Mouse (Mus musculus) retina, embryonic 14.5 days (tissue): ENCODE data around the gene Adamts9.

Experiments
- DNase-seq: peaks from one replicate; pipeline ENCODE4 v3.0.0-alpha.2; 2015; ENCODE audit warnings: low spot score

The Adamts9 gene

DNA sequence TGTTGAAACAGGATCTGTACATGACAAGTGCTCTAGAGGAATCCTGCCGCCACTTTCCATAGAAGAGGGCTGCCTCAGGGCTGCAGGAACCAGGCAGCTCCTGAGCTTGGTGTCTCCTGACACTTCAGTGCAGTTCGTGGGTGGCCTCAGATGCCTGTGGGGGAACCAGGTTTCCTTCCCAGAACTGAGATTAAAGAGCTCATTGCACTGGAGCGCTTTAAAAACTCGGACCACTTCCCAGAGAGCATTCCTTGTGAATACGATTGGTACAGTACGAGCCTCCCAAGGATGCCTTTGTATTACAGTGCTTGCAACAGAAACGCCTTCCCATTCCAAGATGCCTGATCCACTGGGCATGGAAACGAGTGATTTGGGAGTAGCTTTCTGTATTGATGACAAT lies 18.8 kb downstream of the Adamts9 start:
- no peak for DNase-seq

DNA sequence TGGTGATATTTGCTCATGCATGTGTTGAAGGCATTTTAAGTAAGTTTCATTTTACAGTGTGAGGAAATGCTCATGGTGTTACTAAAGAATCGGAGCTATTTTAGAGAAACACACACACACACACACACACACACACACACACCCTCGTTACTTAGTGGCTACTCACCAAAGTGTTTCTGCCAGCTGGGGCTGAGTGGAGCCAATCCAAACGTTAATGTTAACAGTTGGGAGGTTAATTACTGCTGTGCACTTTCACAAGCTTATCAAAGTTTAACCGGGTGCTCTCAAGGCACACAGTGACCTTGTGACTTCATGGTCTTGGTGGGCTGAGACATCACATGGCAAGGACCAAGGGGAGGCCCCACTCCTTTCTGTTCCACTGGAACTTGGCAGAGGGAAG lies 21.4 kb downstream of the Adamts9 start:
- DNase-seq, result no peak

GRCm38 (mm10) chr6:92920938-92921689 lies 22.2 kb downstream of the Adamts9 start:
- no peak for DNase-seq

GRCm38 (mm10) chr6:92910611-92911010 lies 32.7 kb downstream of the Adamts9 start:
- no peak for DNase-seq

GRCm38 (mm10) chr6:92909361-92909760 lies 33.9 kb downstream of the Adamts9 start:
- no peak for DNase-seq

- DNase-seq, result no peak
Measured at GRCm38 (mm10) chr6:92905922-92906321, 37.4 kb downstream of the Adamts9 start.

DNA sequence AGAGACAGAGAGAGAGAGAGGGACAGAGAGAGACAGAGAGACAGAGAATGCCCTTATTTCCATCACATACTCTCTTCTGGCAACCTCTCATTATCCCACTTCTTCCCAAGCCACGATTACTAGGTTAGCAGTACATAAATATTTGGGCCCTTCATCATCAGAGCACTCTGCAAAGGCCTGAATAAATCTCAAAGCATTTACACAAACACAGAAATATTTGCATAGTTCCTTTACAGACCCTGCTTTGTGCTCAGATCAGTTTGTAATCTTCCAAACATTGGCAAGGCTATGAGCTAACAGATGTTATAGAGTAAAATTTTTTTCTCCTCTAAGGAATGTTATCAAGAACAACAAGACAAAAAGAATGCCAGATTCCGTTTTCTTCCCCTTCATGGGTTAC lies 38.8 kb downstream of the Adamts9 start:
- no peak for DNase-seq

- no peak for DNase-seq
Measured at GRCm38 (mm10) chr6:92904037-92904436, 39.3 kb downstream of the Adamts9 start.

DNA sequence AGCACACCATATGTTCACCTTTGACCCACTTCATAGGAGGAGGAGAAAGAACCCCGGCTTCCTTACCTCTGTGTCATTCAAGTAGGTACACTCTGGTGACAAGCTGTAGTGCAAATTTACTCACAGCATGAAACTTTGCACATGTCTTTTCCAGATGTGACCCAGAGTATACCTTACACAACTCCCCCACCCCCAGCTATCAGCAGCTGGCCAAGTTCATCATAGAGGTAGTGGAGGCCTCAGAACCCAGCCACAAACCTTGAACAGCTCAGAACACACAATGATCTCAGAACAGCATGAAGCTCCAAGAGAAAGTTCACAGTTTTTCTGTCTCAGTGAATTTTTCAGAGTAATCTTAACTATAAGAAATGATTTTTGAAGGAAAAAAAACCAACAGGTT lies 51.8 kb downstream of the Adamts9 start:
- DNase-seq, result no peak

GRCm38 (mm10) chr6:92883131-92883900 lies 60.0 kb downstream of the Adamts9 start:
- peak; percentile 39 for DNase-seq

- DNase-seq, result no peak
Measured at GRCm38 (mm10) chr6:92882446-92882845, 60.8 kb downstream of the Adamts9 start.

- DNase-seq, result no peak
Measured at GRCm38 (mm10) chr6:92879700-92880265, 63.5 kb downstream of the Adamts9 start.

DNA sequence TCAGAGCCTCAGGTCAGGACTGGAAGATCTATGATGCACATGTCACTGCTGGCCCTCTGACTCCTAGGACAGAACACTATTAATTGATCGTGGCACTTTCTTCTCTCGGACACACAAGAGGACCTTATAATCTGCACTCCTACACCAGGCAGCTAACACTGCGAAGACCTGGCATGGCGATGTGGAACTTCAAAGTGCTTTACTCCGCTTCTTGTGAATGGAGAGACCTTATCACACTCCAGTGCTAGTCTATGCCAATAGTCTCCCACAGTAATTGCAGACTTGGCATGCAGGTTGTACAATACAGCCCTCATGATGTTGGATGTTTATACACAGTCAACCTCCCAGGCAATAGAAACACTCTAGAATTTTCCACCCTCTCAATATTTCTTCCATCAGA lies 64.5 kb downstream of the Adamts9 start:
- no peak for DNase-seq

DNA sequence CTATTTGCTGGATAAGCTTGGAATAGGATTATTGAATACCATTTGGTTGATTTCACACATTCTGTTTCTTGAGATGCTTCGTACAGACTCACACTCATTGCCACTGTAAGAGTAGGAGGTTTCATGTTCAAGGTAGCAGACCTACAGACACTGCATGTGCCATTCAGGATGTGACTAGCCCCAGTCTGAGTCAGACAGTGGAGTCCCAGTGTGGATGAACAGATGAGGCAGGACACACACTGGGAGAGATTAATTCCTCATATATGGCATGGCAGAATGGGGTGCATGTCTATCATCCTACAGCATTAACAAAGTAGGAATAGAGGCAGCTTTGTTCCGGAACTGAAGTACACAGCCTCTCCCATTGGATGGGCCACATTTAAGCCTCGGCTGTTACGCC lies 66.1 kb downstream of the Adamts9 start:
- no peak for DNase-seq

DNA sequence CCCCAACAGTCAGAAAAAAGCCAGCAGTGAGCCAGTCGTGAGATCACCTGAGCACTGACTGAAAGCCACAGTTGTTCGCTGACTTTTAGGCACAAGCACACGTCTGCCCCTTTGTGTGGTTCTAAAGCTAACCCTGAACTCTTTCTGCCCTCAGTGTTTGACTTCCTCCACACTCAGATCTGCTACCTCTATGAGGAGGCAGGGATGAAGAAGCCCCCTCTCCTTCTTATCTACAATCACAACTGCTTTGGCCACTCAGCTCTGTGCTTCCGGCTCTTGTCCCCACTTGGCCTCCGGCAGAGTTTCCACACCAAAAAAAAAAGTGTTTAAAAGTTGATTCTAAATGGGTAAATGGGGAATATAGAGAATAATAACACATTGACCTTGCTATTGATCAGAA lies 67.2 kb downstream of the Adamts9 start:
- DNase-seq, result no peak

- DNase-seq, result no peak
Measured at GRCm38 (mm10) chr6:92875340-92875739, 68.0 kb downstream of the Adamts9 start.

DNA sequence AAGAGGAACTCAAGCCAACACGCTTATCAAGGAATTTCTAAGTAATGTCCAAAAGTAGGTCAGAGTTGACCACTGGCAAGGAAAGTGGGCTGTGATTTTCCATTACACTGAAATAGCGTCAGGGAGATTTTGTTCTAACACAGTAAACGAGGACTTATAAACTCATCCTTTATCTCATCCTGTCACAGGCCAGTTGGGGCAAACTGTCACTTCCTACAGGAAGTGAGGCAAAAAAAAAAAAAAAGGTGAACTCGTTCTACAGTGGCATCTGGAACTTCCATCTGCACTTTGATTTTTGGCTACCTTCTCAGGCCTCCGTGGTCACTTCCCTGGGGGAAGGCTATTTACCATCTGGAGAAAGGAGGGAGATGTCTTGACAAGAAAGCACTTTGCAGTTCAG lies 68.4 kb downstream of the Adamts9 start:
- no peak for DNase-seq

DNA sequence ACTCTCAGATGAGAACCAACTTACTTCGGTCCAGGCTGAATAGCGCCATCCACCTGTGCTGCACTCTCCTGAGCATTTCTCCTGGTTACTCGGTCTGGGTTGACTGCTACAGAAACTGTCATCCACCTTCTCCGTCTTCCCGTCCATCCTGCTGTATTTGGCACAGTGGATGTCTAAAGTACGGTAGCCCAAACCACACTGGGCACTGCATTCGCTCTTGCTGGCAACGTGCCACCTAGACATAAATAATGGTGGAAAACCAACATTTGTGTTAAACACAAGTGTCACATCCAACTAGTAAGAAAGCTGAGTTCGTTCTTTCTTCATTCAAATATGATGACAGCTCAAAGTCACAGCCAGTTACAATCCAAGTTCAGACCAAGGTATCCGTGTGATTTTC lies 70.5 kb downstream of the Adamts9 start:
- no peak for DNase-seq

DNA sequence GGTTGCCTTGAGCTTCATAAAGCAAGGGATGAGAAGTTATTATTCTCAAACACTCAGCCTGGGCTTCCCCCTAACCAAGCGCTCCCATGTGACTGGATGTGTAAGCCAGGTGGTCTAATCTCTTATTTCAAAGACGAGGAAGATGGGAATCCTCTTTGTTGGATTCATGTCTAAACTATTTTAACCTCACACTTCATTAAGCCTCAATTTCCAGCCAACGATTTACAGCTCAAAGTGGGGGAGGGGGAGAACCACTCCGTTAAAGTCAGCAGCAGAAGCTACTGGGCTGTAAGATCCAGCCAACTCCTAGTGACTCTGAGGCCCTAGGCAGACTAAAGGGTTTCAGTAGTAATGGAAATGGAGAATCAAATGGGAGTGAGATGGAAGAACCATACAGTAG lies 71.5 kb downstream of the Adamts9 start:
- peak; percentile 16 for DNase-seq

GRCm38 (mm10) chr6:92869582-92870219 lies 73.6 kb downstream of the Adamts9 start:
- no peak for DNase-seq

GRCm38 (mm10) chr6:92869089-92869581 lies 74.2 kb downstream of the Adamts9 start, which contains the start of gene Gm15737:
Gene Gm15737 (plus strand): TSS chr6:92869357.
- DNase-seq, result no peak

- no peak for DNase-seq
Measured at GRCm38 (mm10) chr6:92862599-92862998, 80.7 kb downstream of the Adamts9 start.
